In the genomic region with DNA sequence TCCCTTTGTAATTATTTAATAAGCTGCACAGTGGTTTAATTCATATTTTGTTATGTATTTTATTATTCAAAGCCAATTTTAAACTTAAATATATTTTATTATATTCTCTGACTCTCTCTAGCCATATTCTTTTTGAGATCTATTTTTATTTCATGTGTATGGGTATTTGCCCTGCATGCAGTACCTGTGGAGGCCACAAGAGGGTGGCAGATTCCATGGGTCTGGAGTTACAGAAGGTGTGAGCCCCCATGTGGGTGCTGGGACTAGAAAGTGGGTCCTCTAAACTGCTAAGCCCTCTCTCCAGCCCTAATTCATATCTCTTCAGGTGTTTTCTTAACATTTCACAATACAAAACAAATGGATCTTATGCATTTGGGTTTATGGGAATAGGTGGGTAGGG, we compare ENCODE assay signal across 9 mouse cellular contexts. TPM values are rescaled to one million over a fixed set of nuclear protein-coding genes. Genes with fewer than 3 reads are reported as not detected.
DNase-seq lines count a peak whose midpoint lies in the region; ATAC-seq and TF ChIP-seq lines count a peak whose summit lies in the region.
"Had no signal": no experiment of that assay in that cellular context is flagged by ENCODE, and none has a peak within 500 bp of the region (broad histone marks: within the 10 kb centered on the region; RNA-seq: fewer than 3 reads in every experiment).

No protein-coding gene starts in this region.

- ATAC-seq in liver, embryonic 12.5 days, result no peak
- no peak for ATAC-seq in lung, embryonic 14.5 days (ENCODE audit: insufficient read depth)
- ATAC-seq in neural tube, embryonic 15.5 days (ENCODE audit: low FRiP score), result no peak

- peak; percentile 62 for TF ChIP-seq CTCF in liver, adult 2 months (IDR thresholded peaks at IDR 0.05; ENCODE audit: low read depth, low read length)
- TF ChIP-seq CTCF in lung, embryonic 14.5 days (IDR thresholded peaks at IDR 0.05; ENCODE audit: low read depth), result peak; percentile 61

- no peaks in the 10 kb centered on the region; the same call in 1 of the 2 replicates for H3K4me1 ChIP-seq in liver, adult 2 months (ENCODE audit: control insufficient read depth, insufficient read depth, low read length)
- H3K4me1 ChIP-seq in liver, embryonic 12.5 days, result no peaks in the 10 kb centered on the region
- H3K4me1 ChIP-seq in lung, embryonic 14.5 days (ENCODE audit: insufficient read depth), result no peaks in the 10 kb centered on the region
- H3K4me1 ChIP-seq in neural tube, embryonic 15.5 days, result no peaks in the 10 kb centered on the region
- H3K4me1 ChIP-seq: limb, embryonic 12.5 days had no signal

- peak; percentile 14 to 16 for DNase-seq in cerebellum, postnatal 10 days
- no peak for DNase-seq in cerebellum, adult 11-12 months
- no peak for DNase-seq in liver, adult 2 months (ENCODE audit: extremely low read depth, low read depth, low spot score)
- DNase-seq in lung, embryonic 14.5 days, result no peak
- peak; percentile 40 for DNase-seq in thymus, postnatal 25 days
- DNase-seq in layer of hippocampus, postnatal 36 days, result no peak

- TF ChIP-seq POLR2A in liver, adult 2 months (IDR thresholded peaks at IDR 0.05; ENCODE audit: extremely low read depth, insufficient read depth, low read length), result no peak

- no peaks in the 10 kb centered on the region for H3K79me2 ChIP-seq in liver, adult 2 months (ENCODE audit: control insufficient read depth, insufficient read depth, low read length)

- no peaks in the 10 kb centered on the region for H3K9me3 ChIP-seq in liver, embryonic 12.5 days (replicated peaks)
- no peaks in the 10 kb centered on the region for H3K9me3 ChIP-seq in lung, embryonic 14.5 days (ENCODE audit: low read depth, low read length)
- H3K9me3 ChIP-seq in neural tube, embryonic 15.5 days (replicated peaks), result no peaks in the 10 kb centered on the region
- H3K9me3 ChIP-seq: limb, embryonic 12.5 days had no signal

- no peak overlapping the region for H3K4me2 ChIP-seq in liver, embryonic 12.5 days
- H3K4me2 ChIP-seq in lung, embryonic 14.5 days, result no peak overlapping the region
- H3K4me2 ChIP-seq in neural tube, embryonic 15.5 days, result no peak overlapping the region
- H3K4me2 ChIP-seq: limb, embryonic 12.5 days had no signal

- H3K4me3 ChIP-seq in liver, adult 2 months (ENCODE audit: insufficient read depth, low read depth, low read length), result no peak overlapping the region
- H3K4me3 ChIP-seq in liver, embryonic 12.5 days, result no peak overlapping the region
- H3K4me3 ChIP-seq in lung, embryonic 14.5 days (ENCODE audit: low read depth, low read length), result no peak overlapping the region
- H3K4me3 ChIP-seq in neural tube, embryonic 15.5 days (replicated peaks), result no peak overlapping the region
- H3K4me3 ChIP-seq: limb, embryonic 12.5 days had no signal

- no peaks in the 10 kb centered on the region for H3K27me3 ChIP-seq in liver, adult 2 months (ENCODE audit: control insufficient read depth, insufficient read depth, low read length)
- no peaks in the 10 kb centered on the region for H3K27me3 ChIP-seq in liver, embryonic 12.5 days (replicated peaks)
- H3K27me3 ChIP-seq in lung, embryonic 14.5 days (ENCODE audit: insufficient read depth, low read length), result no peaks in the 10 kb centered on the region
- H3K27me3 ChIP-seq in neural tube, embryonic 15.5 days (replicated peaks), result no peaks in the 10 kb centered on the region
- H3K27me3 ChIP-seq: limb, embryonic 12.5 days had no signal

- no peak overlapping the region for H3K9ac ChIP-seq in liver, adult 2 months (ENCODE audit: low read depth, low read length)
- no peak overlapping the region for H3K9ac ChIP-seq in liver, embryonic 12.5 days
- H3K9ac ChIP-seq in lung, embryonic 14.5 days, result no peak overlapping the region
- H3K9ac ChIP-seq in neural tube, embryonic 15.5 days (replicated peaks), result no peak overlapping the region
- H3K9ac ChIP-seq: limb, embryonic 12.5 days had no signal

- peaks cover 25% of the 10 kb centered on the region; the same call in 1 of the 2 replicates for H3K36me3 ChIP-seq in liver, adult 2 months (ENCODE audit: control insufficient read depth, insufficient read depth, low read length)
- no peaks in the 10 kb centered on the region for H3K36me3 ChIP-seq in liver, embryonic 12.5 days
- H3K36me3 ChIP-seq in lung, embryonic 14.5 days (ENCODE audit: insufficient read depth), result no peaks in the 10 kb centered on the region
- no peaks in the 10 kb centered on the region for H3K36me3 ChIP-seq in neural tube, embryonic 15.5 days
- H3K36me3 ChIP-seq: limb, embryonic 12.5 days had no signal

- H3K27ac ChIP-seq in liver, adult 2 months (replicated peaks; ENCODE audit: insufficient read depth, low read depth, low read length), result no peak overlapping the region
- H3K27ac ChIP-seq in liver, embryonic 12.5 days, result no peak overlapping the region
- no peak overlapping the region for H3K27ac ChIP-seq in lung, embryonic 14.5 days (ENCODE audit: low read depth)
- no peak overlapping the region for H3K27ac ChIP-seq in neural tube, embryonic 15.5 days (replicated peaks)
- H3K27ac ChIP-seq: limb, embryonic 12.5 days had no signal

RNA-seq across cellular contexts. Expression of a gene that starts 55.4 kb away (rescaled TPM):
- total RNA-seq in liver, adult 2 months (2014; rRNA removed), result 76.4 and 80.6 TPM in 2 replicates
- 9.2 and 9.5 TPM in 2 replicates for polyA plus RNA-seq in liver, adult 2 months (2012; rRNA removed)
- polyA plus RNA-seq in liver, embryonic 12.5 days (2016; fragmentation: Nextera tagmentation; extraction: Ambion mirVana), result 4.8 and 5.1 TPM in 2 replicates
- 11.8 and 14.3 TPM in 2 replicates for polyA plus RNA-seq in lung, embryonic 14.5 days (2014; fragmentation: Nextera tagmentation; extraction: Ambion mirVana)
- 10.6 and 14.8 TPM in 2 replicates for polyA plus RNA-seq in neural tube, embryonic 15.5 days (2015; fragmentation: Nextera tagmentation; extraction: Ambion mirVana)
- total RNA-seq in layer of hippocampus, postnatal 36 days (2021), result 10 to 100 TPM; 26.2 to 28.1 TPM

Comparison
In these comparisons a context has a peak if more than half of its experiments do, and no peak if none do; other contexts are left out.
1. DNase-seq: peak in cerebellum, postnatal 10 days (2 of 2) and thymus, postnatal 25 days (single experiment); none in cerebellum, adult 11-12 months (single experiment), liver, adult 2 months (single experiment), lung, embryonic 14.5 days (single experiment) and layer of hippocampus, postnatal 36 days (0 of 2).